Mouse (Mus musculus) forebrain, postnatal 0 days (tissue): ENCODE data around the gene Rilpl1. TPM values are rescaled to one million over a fixed set of nuclear protein-coding genes. Genes with fewer than 3 reads are reported as not detected.

Experiments used
- ATAC-seq: fragments of 200-750 bp; cut with Nextera tagmentation; 2 replicates; pipeline ENCODE4 v1.8.0; 2017; ENCODE audit warnings: mild to moderate bottlenecking, moderate library complexity
- DNase-seq: peaks from one replicate; pipeline ENCODE4 v3.0.0-alpha.2; 2015
- H3K27ac ChIP-seq: fragments of 300-500 bp; sonication (generic); 2 replicates; pipeline ENCODE4 v1.5.1; 2014; ENCODE audit warnings: low read depth, mild to moderate bottlenecking, antibody characterized with exemption, low read length, moderate library complexity, mixed read lengths
- H3K27me3 ChIP-seq: fragments of 300-500 bp; sonication (generic); 2 replicates; pipeline ENCODE4 v1.6.1; 2014; ENCODE audit warnings: mild to moderate bottlenecking, low read length, mixed read lengths; ENCODE audit not compliant: insufficient read depth
- H3K36me3 ChIP-seq: fragments of 300-500 bp; sonication (generic); 2 replicates; pipeline ENCODE4 v1.6.1; 2014; ENCODE audit warnings: mild to moderate bottlenecking, moderate library complexity; ENCODE audit not compliant: insufficient read depth
- H3K4me1 ChIP-seq: fragments of 300-500 bp; sonication (generic); 2 replicates; pipeline ENCODE4 v1.6.1; 2014; ENCODE audit warnings: antibody characterized with exemption; ENCODE audit not compliant: insufficient read depth
- H3K4me2 ChIP-seq: fragments of 300-500 bp; sonication (generic); 2 replicates; pipeline ENCODE4 v1.6.1; 2014; ENCODE audit warnings: low read depth, mild to moderate bottlenecking, moderate library complexity
- H3K4me3 ChIP-seq: fragments of 300-500 bp; sonication (generic); 2 replicates; pipeline ENCODE4 v1.5.1; 2014; ENCODE audit warnings: low read depth, low read length, mixed read lengths
- H3K9ac ChIP-seq: fragments of 300-500 bp; sonication (generic); 2 replicates; pipeline ENCODE4 v1.6.1; 2014; ENCODE audit warnings: mild to moderate bottlenecking
- H3K9me3 ChIP-seq: fragments of 300-500 bp; sonication (generic); 2 replicates; pipeline ENCODE4 v1.6.1; 2016; ENCODE audit warnings: low read length
- CTCF ChIP-seq: sonication (generic); IDR thresholded peaks from 2 replicates; pipeline ENCODE4 v1.5.1; 2016; ENCODE audit warnings: antibody characterized with exemption, control low read depth, low read depth
- WGBS: fragments of 180-500 bp; shearing (Covaris S2); extraction: QIAGEN DNeasy Blood & Tissue Kit; methylation state at CpG from one replicate; pipeline ENCODE4 v1.1.7; 2014; 5-methylcytosine and 5-hydroxymethylcytosine counted together
- polyA plus RNA-seq: library from polyadenylated mRNA; unstranded; fragments of >200 nt; fragmentation: Nextera tagmentation; extraction: Ambion mirVana; gene quantifications from 2 replicates; pipeline ENCODE4 v1.2.1, GENCODE M21; 2015
- total RNA-seq: library from RNA; depleted of rRNA; stranded (reverse); fragments of >200 nt; gene quantifications from 2 replicates; pipeline ENCODE4 v1.2.3, GENCODE M21; 2014

Rilpl1 gene
- total and polyA plus RNA-seq, 2 experiments from 2014 or later = 10.0 to 11.8 TPM

GRCm38 (mm10) chr5:124540383-124540786 is 9.2 kb upstream of the Rilpl1 start, which contains the start of gene Tmed2:
Gene Tmed2 (plus strand): TSS chr5:124540695.
- WGBS = 2% methylated on average over 35 of the region's 35 CpGs
- Histone ChIP-seq H3K4me1 (peaks cover 7% of the 10 kb centered on the region), H3K27ac (peak within 1 kb of the TSS; percentile 72), H3K4me3 (peak within 1 kb of the TSS; percentile 76), H3K9ac (peak within 1 kb of the TSS; percentile 66), H3K9me3 (no peaks in the 10 kb centered on the region), H3K27me3 (no peaks in the 10 kb centered on the region), H3K4me2 (peak within 1 kb of the TSS; percentile 82), H3K36me3 (peaks cover 14% of the 10 kb centered on the region)
- ATAC-seq = peak; percentile 98
- TF ChIP-seq CTCF = peak; percentile 48
- peak; percentile 98 for DNase-seq

- Histone ChIP-seq H3K27ac (peak overlapping the region; percentile 67), H3K27me3 (no peaks in the 10 kb centered on the region), H3K36me3 (peaks cover 10% of the 10 kb centered on the region), H3K4me3 (peak overlapping the region; percentile 76), H3K4me1 (peaks cover 7% of the 10 kb centered on the region), H3K9me3 (no peaks in the 10 kb centered on the region), H3K9ac (no peak overlapping the region; the same call in 1 of the 2 replicates), H3K4me2 (peak overlapping the region; percentile 34)
- no peak for DNase-seq
- TF ChIP-seq CTCF = no peak
- ATAC-seq = no peak
- WGBS = 80% methylated on average over 4 of the region's 4 CpGs
Observed at GRCm38 (mm10) chr5:124539905-124540304, 8.7 kb upstream of the Rilpl1 start.

- no peaks in the 10 kb centered on the region for H3K9me3 ChIP-seq
- H3K36me3 ChIP-seq = peaks cover 3% of the 10 kb centered on the region
- H3K4me3 ChIP-seq = no peak overlapping the region
- peak; percentile 51 for TF ChIP-seq CTCF
- 75% methylated on average over 14 of the region's 16 CpGs for WGBS
- peaks cover 7% of the 10 kb centered on the region for H3K4me1 ChIP-seq
- no peak overlapping the region for H3K9ac ChIP-seq
- H3K27me3 ChIP-seq = no peaks in the 10 kb centered on the region
- ATAC-seq (no peak), DNase-seq (peak; percentile 26)
- no peak overlapping the region for H3K27ac ChIP-seq
- H3K4me2 ChIP-seq = no peak overlapping the region
Observed at GRCm38 (mm10) chr5:124538813-124539792, 7.9 kb upstream of the Rilpl1 start.

GRCm38 (mm10) chr5:124536776-124537175 is 5.6 kb upstream of the Rilpl1 start:
- no peak overlapping the region for H3K4me3 ChIP-seq
- peaks cover 2% of the 10 kb centered on the region; the same call in 1 of the 2 replicates for H3K4me1 ChIP-seq
- DNase-seq (no peak), ATAC-seq (no peak)
- H3K36me3 ChIP-seq = no peaks in the 10 kb centered on the region
- no peak overlapping the region for H3K9ac ChIP-seq
- WGBS = 6% methylated on average over 17 of the region's 17 CpGs
- no peak overlapping the region for H3K27ac ChIP-seq
- no peaks in the 10 kb centered on the region for H3K9me3 ChIP-seq
- TF ChIP-seq CTCF = no peak
- peak overlapping the region; percentile 19 for H3K4me2 ChIP-seq
- no peaks in the 10 kb centered on the region for H3K27me3 ChIP-seq

- no peak overlapping the region for H3K4me3 ChIP-seq
- DNase-seq (no peak), ATAC-seq (no peak)
- H3K27me3 ChIP-seq = no peaks in the 10 kb centered on the region
- peaks cover 5% of the 10 kb centered on the region; the same call in 1 of the 2 replicates for H3K4me1 ChIP-seq
- no peaks in the 10 kb centered on the region for H3K36me3 ChIP-seq
- 65% methylated on average over 5 of the region's 5 CpGs for WGBS
- H3K9me3 ChIP-seq = no peaks in the 10 kb centered on the region
- no peak overlapping the region for H3K4me2 ChIP-seq
- no peak overlapping the region for H3K27ac ChIP-seq
- H3K9ac ChIP-seq = no peak overlapping the region
- no peak for TF ChIP-seq CTCF
Observed at GRCm38 (mm10) chr5:124535016-124535415, 3.8 kb upstream of the Rilpl1 start.

- Histone ChIP-seq H3K4me2 (no peak overlapping the region), H3K9ac (no peak overlapping the region), H3K27me3 (no peaks in the 10 kb centered on the region), H3K36me3 (no peaks in the 10 kb centered on the region), H3K4me1 (peaks cover 11% of the 10 kb centered on the region), H3K4me3 (no peak overlapping the region), H3K27ac (no peak overlapping the region), H3K9me3 (no peaks in the 10 kb centered on the region)
- ATAC-seq = no peak
- WGBS = 34% methylated on average over 7 of the region's 7 CpGs
- no peak for DNase-seq
- TF ChIP-seq CTCF = no peak
Observed at GRCm38 (mm10) chr5:124532451-124532850, 1.3 kb upstream of the Rilpl1 start.

- WGBS = 10% methylated on average over 14 of the region's 14 CpGs
- TF ChIP-seq CTCF = no peak
- peak; percentile 47; the same call in 1 of the 2 replicates for ATAC-seq
Observed at GRCm38 (mm10) chr5:124531583-124531930, 366 bp upstream of the Rilpl1 start.

More at GRCm38 (mm10) chr5:124531583-124531930, 366 bp upstream of the Rilpl1 start:
- no peak for DNase-seq
- H3K9ac ChIP-seq = peak overlapping the region; percentile 65
- no peaks in the 10 kb centered on the region for H3K36me3 ChIP-seq
- peaks cover 11% of the 10 kb centered on the region for H3K4me1 ChIP-seq
- H3K4me3 ChIP-seq = peak overlapping the region; percentile 69
- no peaks in the 10 kb centered on the region for H3K27me3 ChIP-seq
- H3K9me3 ChIP-seq = no peaks in the 10 kb centered on the region
- peak overlapping the region; percentile 78 for H3K4me2 ChIP-seq
- peak overlapping the region; percentile 62 for H3K27ac ChIP-seq
